Mouse (Mus musculus) hindbrain, embryonic 13.5 days (tissue): Measurements from ENCODE around the gene Sptssa. TPM values are rescaled to one million over a fixed set of nuclear protein-coding genes. Genes with fewer than 3 reads are reported as not detected.
"Not testable (repeated sequence)": the region's sequence is repeated elsewhere in the genome, so short reads cannot be mapped to it uniquely, and the experiment has no call there.

Experiments
- ATAC-seq: fragments of 200-750 bp; cut with Nextera tagmentation; 2 replicates; pipeline ENCODE4 v1.8.0; 2017; ENCODE audit warnings: moderate TSS enrichment; ENCODE audit not compliant: low FRiP score
- H3K27ac ChIP-seq: fragments of 300-500 bp; sonication (generic); 2 replicates; pipeline ENCODE4 v1.5.1; 2015; ENCODE audit warnings: inconsistent platforms, mild to moderate bottlenecking, moderate library complexity
- H3K27me3 ChIP-seq: fragments of 300-500 bp; sonication (generic); 2 replicates; pipeline ENCODE4 v1.6.1; 2015; ENCODE audit warnings: mild to moderate bottlenecking, inconsistent platforms
- H3K36me3 ChIP-seq: fragments of 300-500 bp; sonication (generic); 2 replicates; pipeline ENCODE4 v1.6.1; 2015; ENCODE audit warnings: mild to moderate bottlenecking, inconsistent platforms
- H3K4me1 ChIP-seq: fragments of 300-500 bp; sonication (generic); replicated peaks from 2 replicates; pipeline ENCODE4 v1.6.1; 2015; ENCODE audit warnings: inconsistent platforms
- H3K4me2 ChIP-seq: fragments of 300-500 bp; sonication (generic); 2 replicates; pipeline ENCODE4 v1.6.1; 2015; ENCODE audit warnings: inconsistent platforms, mild to moderate bottlenecking, moderate library complexity
- H3K4me3 ChIP-seq: fragments of 300-500 bp; sonication (generic); 2 replicates; pipeline ENCODE4 v1.5.1; 2015; ENCODE audit warnings: mild to moderate bottlenecking, inconsistent platforms
- H3K9ac ChIP-seq: fragments of 300-500 bp; sonication (generic); 2 replicates; pipeline ENCODE4 v1.6.1; 2015; ENCODE audit warnings: mild to moderate bottlenecking, inconsistent platforms
- H3K9me3 ChIP-seq: fragments of 300-500 bp; sonication (generic); 2 replicates; pipeline ENCODE4 v1.6.1; 2016; ENCODE audit warnings: inconsistent platforms
- WGBS: fragments of 180-500 bp; shearing (Covaris S2); methylation state at CpG from one replicate; pipeline ENCODE4 v1.1.7; 2015; 5-methylcytosine and 5-hydroxymethylcytosine counted together
- polyA plus RNA-seq: library from polyadenylated mRNA; unstranded; fragments of >200 nt; fragmentation: Nextera tagmentation; extraction: Ambion mirVana; gene quantifications from 2 replicates; pipeline ENCODE4 v1.2.1, GENCODE M21; 2015

The Sptssa gene
- polyA plus RNA-seq, 1 experiment from 2014 or later: 193 TPM

- Histone ChIP-seq H3K27ac (no peak overlapping the region), H3K9ac (no peak overlapping the region), H3K9me3 (no peaks in the 10 kb centered on the region), H3K4me2 (no peak overlapping the region), H3K4me1 (no peaks in the 10 kb centered on the region), H3K27me3 (no peaks in the 10 kb centered on the region), H3K4me3 (no peak overlapping the region), H3K36me3 (peaks cover 60% of the 10 kb centered on the region)
- WGBS: 79% methylated on average over 4 of the region's 4 CpGs
- ATAC-seq: no peak
Measured at GRCm38 (mm10) chr12:54671262-54671661, 14.9 kb upstream of the Sptssa start.

- H3K4me3 ChIP-seq: no peak overlapping the region
- no peak overlapping the region for H3K4me2 ChIP-seq
- no peak overlapping the region for H3K9ac ChIP-seq
- H3K27ac ChIP-seq: no peak overlapping the region
- H3K27me3 ChIP-seq: no peaks in the 10 kb centered on the region
- WGBS: 100% methylated on average over 1 of the region's 1 CpGs
- H3K4me1 ChIP-seq: no peaks in the 10 kb centered on the region
- ATAC-seq: no peak
- no peaks in the 10 kb centered on the region for H3K9me3 ChIP-seq
- peaks cover 33% of the 10 kb centered on the region for H3K36me3 ChIP-seq
Measured at GRCm38 (mm10) chr12:54668141-54668540, 11.8 kb upstream of the Sptssa start.

DNA sequence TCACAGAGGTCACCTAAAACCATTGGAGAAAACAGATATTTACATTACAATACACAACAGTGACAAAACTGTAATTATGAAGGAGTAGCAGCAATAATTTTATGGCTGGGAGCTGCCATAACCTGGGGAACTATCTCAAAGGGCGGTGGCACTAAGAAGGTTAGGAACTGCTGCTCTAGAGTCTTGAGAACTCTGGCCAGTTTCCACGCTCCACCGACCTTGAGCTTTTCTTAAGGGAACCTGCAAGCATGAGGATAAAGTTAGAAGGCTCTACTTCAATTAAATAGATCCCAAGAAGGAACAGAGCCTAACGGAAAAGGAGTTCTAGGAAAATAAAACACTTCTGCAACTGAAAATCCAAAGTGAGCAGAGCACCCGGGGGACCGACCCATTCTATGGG, 9.2 kb upstream of the Sptssa start:
- Histone ChIP-seq H3K36me3 (peaks cover 13% of the 10 kb centered on the region), H3K4me3 (no peak overlapping the region), H3K4me1 (no peaks in the 10 kb centered on the region), H3K9ac (no peak overlapping the region), H3K27me3 (no peaks in the 10 kb centered on the region), H3K4me2 (no peak overlapping the region), H3K9me3 (no peaks in the 10 kb centered on the region), H3K27ac (no peak overlapping the region)
- no peak for ATAC-seq
- 84% methylated on average over 6 of the region's 6 CpGs for WGBS

DNA sequence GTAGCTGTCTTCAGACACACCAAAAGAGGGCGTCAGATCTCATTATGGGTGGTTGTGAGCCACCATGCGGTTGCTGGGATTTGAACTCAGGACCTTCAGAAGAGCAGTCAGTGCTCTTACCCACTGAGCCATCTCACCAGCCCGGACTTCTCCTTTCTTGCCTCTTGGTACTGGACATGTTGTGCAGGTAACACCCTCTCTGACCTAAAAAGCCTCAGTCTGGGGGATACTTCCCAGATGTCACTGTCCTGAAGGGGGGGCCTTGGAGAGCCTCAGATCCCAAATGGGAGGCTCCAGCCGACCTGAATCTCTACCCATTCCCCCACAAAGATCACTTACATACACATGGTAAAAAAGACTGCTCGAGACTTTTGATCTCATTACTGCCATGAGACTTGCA, 5.1 kb upstream of the Sptssa start:
- not testable (repeated sequence) for H3K4me1 ChIP-seq, H3K4me3 ChIP-seq, H3K36me3 ChIP-seq, H3K27ac ChIP-seq, H3K9me3 ChIP-seq, H3K4me2 ChIP-seq, ATAC-seq, H3K27me3 ChIP-seq, H3K9ac ChIP-seq
- 83% methylated on average over 5 of the region's 5 CpGs for WGBS

- no peaks in the 10 kb centered on the region for H3K9me3 ChIP-seq
- no peak overlapping the region for H3K27ac ChIP-seq
- ATAC-seq: no peak
- H3K4me2 ChIP-seq: no peak overlapping the region
- 0 out of 2 replicates have a peak, but pooled peaks cover 2% of the 10 kb centered on the region for H3K27me3 ChIP-seq
- H3K4me3 ChIP-seq: no peak overlapping the region
- no peaks in the 10 kb centered on the region for H3K36me3 ChIP-seq
- H3K4me1 ChIP-seq: peaks cover 12% of the 10 kb centered on the region
- 88% methylated on average over 3 of the region's 3 CpGs for WGBS
- H3K9ac ChIP-seq: no peak overlapping the region
Measured at GRCm38 (mm10) chr12:54659901-54660300, 3.5 kb upstream of the Sptssa start.

GRCm38 (mm10) chr12:54658425-54659092, 2.2 kb upstream of the Sptssa start:
- no peak overlapping the region for H3K4me3 ChIP-seq
- no peaks in the 10 kb centered on the region for H3K9me3 ChIP-seq
- 78% methylated on average over 7 of the region's 7 CpGs for WGBS
- H3K36me3 ChIP-seq: no peaks in the 10 kb centered on the region
- peaks cover 24% of the 10 kb centered on the region for H3K4me1 ChIP-seq
- no peak overlapping the region for H3K9ac ChIP-seq
- no peak overlapping the region for H3K27ac ChIP-seq
- no peak for ATAC-seq
- no peak overlapping the region for H3K4me2 ChIP-seq
- 0 out of 2 replicates have a peak, but pooled peaks cover 2% of the 10 kb centered on the region for H3K27me3 ChIP-seq

- no peaks in the 10 kb centered on the region for H3K9me3 ChIP-seq
- no peak for ATAC-seq
- WGBS: 95% methylated on average over 5 of the region's 5 CpGs
Measured at GRCm38 (mm10) chr12:54657951-54658350, 1.6 kb upstream of the Sptssa start.

GRCm38 (mm10) chr12:54657226-54657625, 853 bp upstream of the Sptssa start:
- Histone ChIP-seq H3K4me2 (peak overlapping the region; percentile 65), H3K27me3 (0 out of 2 replicates have a peak, but pooled peaks cover 2% of the 10 kb centered on the region), H3K9me3 (no peaks in the 10 kb centered on the region), H3K27ac (peak overlapping the region; percentile 86; the same call in 1 of the 2 replicates), H3K4me3 (peak overlapping the region; percentile 58; the same call in 1 of the 2 replicates), H3K9ac (peak overlapping the region; percentile 80), H3K36me3 (no peaks in the 10 kb centered on the region), H3K4me1 (peaks cover 30% of the 10 kb centered on the region)
- 67% methylated on average over 2 of the region's 2 CpGs for WGBS
- no peak for ATAC-seq

More at GRCm38 (mm10) chr12:54657951-54658350, 1.6 kb upstream of the Sptssa start:
- peaks cover 24% of the 10 kb centered on the region for H3K4me1 ChIP-seq
- H3K36me3 ChIP-seq: no peaks in the 10 kb centered on the region
- H3K27ac ChIP-seq: no peak overlapping the region
- H3K9ac ChIP-seq: no peak overlapping the region
- H3K4me2 ChIP-seq: no peak overlapping the region
- H3K27me3 ChIP-seq: 0 out of 2 replicates have a peak, but pooled peaks cover 2% of the 10 kb centered on the region
- H3K4me3 ChIP-seq: no peak overlapping the region

DNA sequence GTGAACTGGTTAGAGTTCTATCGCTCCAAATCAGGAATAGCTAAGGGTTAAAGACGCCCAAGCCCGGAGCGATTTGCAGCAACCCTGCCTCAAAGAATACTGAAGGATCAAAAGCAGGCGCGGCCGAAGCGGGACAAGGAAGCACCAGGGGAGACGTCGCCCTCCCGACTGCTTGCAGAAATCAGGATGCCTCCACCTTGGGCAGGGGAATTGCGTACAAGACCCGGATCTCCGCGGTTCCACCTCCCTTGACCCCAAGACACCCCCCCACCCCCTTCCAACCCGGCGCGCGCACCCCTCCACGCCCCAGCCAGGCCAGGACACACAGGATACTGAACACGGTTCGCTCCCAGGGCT, 356 bp downstream of the Sptssa start:
- peak overlapping the region; percentile 58 for H3K4me3 ChIP-seq
- WGBS: 0% methylated on average over 22 of the region's 22 CpGs

DNA sequence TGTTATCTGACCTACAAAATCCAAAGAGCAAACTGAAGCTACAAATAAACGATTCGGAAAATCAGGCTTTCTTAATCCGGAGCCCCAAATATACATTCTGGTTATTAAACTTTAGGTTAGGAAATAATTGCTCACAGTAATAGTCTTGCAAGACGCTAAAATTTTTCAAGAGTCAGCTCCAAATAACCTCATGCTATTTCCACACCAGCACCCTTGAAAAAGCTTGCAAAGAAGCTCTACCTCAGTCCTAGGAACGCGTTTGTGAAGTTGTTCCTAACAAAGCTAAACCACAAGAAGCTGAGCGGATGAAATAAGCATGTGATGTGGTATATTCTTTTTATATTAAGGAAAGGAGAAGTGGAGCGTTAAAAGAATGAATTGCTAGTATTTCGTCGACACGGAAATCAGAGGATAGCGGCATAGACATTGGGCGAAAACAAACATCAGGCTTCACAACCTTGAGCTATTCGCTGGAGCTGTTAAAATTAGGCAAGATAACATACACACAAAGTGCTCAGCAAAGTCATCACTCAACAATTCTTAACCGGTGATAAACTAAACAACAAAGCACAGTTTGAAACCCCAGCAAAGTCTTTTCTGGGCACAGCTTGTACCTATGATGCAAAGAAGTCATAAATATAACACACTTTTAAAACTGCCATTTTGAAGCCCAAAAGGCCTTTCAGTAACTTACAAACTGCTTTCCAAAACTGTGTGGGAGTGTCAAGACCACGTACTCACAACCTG, 908 bp downstream of the Sptssa start:
- peaks cover 40% of the 10 kb centered on the region for H3K4me1 ChIP-seq
- H3K4me2 ChIP-seq: peak overlapping the region; percentile 65
- WGBS: 27% methylated on average over 16 of the region's 16 CpGs
- H3K27me3 ChIP-seq: 0 out of 2 replicates have a peak, but pooled peaks cover 2% of the 10 kb centered on the region
- peak overlapping the region; percentile 86 for H3K27ac ChIP-seq
- no peaks in the 10 kb centered on the region for H3K9me3 ChIP-seq
- H3K4me3 ChIP-seq: peak overlapping the region; percentile 58
- H3K9ac ChIP-seq: peak overlapping the region; percentile 80
- ATAC-seq: no peak
- H3K36me3 ChIP-seq: peaks cover under 1% of the 10 kb centered on the region; the same call in 1 of the 2 replicates

More for the DNA sequence above, 356 bp downstream of the Sptssa start:
- Histone ChIP-seq H3K27me3 (0 out of 2 replicates have a peak, but pooled peaks cover 2% of the 10 kb centered on the region), H3K9ac (peak overlapping the region; percentile 80), H3K4me1 (peaks cover 38% of the 10 kb centered on the region), H3K27ac (peak overlapping the region; percentile 86), H3K9me3 (no peaks in the 10 kb centered on the region), H3K36me3 (no peaks in the 10 kb centered on the region), H3K4me2 (peak overlapping the region; percentile 65)
- ATAC-seq: no peak; the same call in 1 of the 2 replicates

GRCm38 (mm10) chr12:54654741-54655140, 1.6 kb downstream of the Sptssa start:
- ATAC-seq: no peak
- 95% methylated on average over 1 of the region's 1 CpGs for WGBS
- H3K4me1 ChIP-seq: peaks cover 41% of the 10 kb centered on the region
- H3K27ac ChIP-seq: no peak overlapping the region
- 0 out of 2 replicates have a peak, but pooled peaks cover 2% of the 10 kb centered on the region for H3K27me3 ChIP-seq
- no peaks in the 10 kb centered on the region for H3K9me3 ChIP-seq
- peaks cover 7% of the 10 kb centered on the region for H3K36me3 ChIP-seq
- peak overlapping the region; percentile 65 for H3K4me2 ChIP-seq
- peak overlapping the region; percentile 40; the same call in 1 of the 2 replicates for H3K9ac ChIP-seq
- H3K4me3 ChIP-seq: peak overlapping the region; percentile 58

GRCm38 (mm10) chr12:54654141-54654540, 2.2 kb downstream of the Sptssa start:
- no peak for ATAC-seq
- Histone ChIP-seq H3K9me3 (no peaks in the 10 kb centered on the region), H3K27me3 (0 out of 2 replicates have a peak, but pooled peaks cover 2% of the 10 kb centered on the region), H3K4me2 (peak overlapping the region; percentile 65), H3K4me3 (0 out of 2 replicates have a peak overlapping the region, but pooled peaks have one; percentile 58), H3K36me3 (peaks cover 7% of the 10 kb centered on the region), H3K27ac (no peak overlapping the region), H3K9ac (no peak overlapping the region), H3K4me1 (peaks cover 41% of the 10 kb centered on the region)
- WGBS: 91% methylated on average over 4 of the region's 4 CpGs
